Mouse (Mus musculus) embryonic stem cell, embryonic (primary cell): ENCODE data around the gene Slc45a3.

Experiments
- CTCF ChIA-PET, 4 experiments: fragments of 300-600 bp in 2 of 4; fragments of 350-600 bp in 2 of 4; sonication (Branson Sonifier 250); formaldehyde crosslinking; loops; one replicate each; lab custom pipeline; 2022; ENCODE audit warnings: inconsistent platforms in 2 of 4; lab: Charles Lee
- POLR2A ChIA-PET, 4 experiments: fragments of 300-600 bp in 2 of 4; fragments of 350-600 bp in 2 of 4; sonication (Branson Sonifier 250); formaldehyde crosslinking; loops; one replicate each; lab custom pipeline; 2022; ENCODE audit warnings: antibody characterized with exemption in 4 of 4, inconsistent platforms in 1 of 4; lab: Charles Lee

Slc45a3 gene

DNA sequence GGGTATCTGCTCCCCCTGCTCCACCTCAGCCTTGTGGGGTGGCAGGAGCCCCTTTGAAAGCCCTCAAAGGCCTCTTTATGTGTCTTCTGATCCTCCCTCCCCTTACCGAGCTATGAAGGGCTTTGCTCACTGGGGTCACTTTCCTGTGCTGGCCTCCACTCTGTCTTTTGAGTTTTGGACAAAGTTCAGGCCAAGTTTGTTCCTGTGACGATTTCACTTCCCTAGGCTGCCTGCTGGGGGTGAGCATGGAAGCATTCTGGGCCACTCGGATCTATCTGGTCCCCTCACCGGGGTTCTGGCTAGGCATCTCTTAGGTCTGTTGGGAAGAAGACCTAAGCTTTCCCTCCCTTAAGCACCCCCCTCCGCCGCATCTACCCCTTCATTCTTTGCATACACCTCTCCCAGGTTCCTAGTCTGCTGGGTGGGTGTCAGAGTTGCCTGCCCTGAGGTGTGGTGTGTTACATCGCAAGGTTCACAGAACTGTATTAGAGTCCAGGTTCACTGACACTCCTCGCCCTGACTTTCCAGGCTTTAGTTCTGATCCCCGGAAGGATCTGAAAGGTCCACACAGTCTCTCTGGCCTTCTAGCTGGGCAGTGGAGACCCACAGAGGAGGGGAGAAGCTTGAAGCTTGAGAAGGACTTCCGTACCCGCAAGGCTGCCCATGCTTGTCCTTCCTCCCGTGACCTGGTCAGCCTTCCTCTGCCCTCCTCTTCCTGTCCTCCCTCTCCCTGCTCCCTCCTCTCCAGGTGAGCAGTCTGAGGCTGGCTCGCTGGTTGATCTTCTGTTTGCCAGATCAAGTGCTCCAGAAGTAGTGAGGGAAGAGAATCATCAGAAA is 9.9 kb downstream of the Slc45a3 start:
- CTCF ChIA-PET: interaction anchor here (0.7 to 7.9 kb wide), 8 partner anchors 9 to 183 kb away, joined by 3 to 61 read pairs (median 6); partner anchors contain the start of genes Rab29 (in 1 of the 4) and Slc45a3 (in 1 of the 4)

GRCm38 (mm10) chr1:131973991-131974390 is 11.2 kb downstream of the Slc45a3 start:
- CTCF ChIA-PET: interaction anchor here in 3 of 4 experiments (0.5 to 7.9 kb wide), 4 partner anchors 8 to 48 kb away, joined by 4 to 61 read pairs (median 18); no protein-coding TSS in a partner anchor

More for the DNA sequence above, 9.9 kb downstream of the Slc45a3 start:
- POLR2A ChIA-PET: interaction anchor here in 3 of 4 experiments (0.7 to 13.1 kb wide), 7 partner anchors 8 to 44 kb away, joined by 3 to 130 read pairs (median 9); partner anchors contain the start of gene Slc45a3 (in 1 of the 3)

DNA sequence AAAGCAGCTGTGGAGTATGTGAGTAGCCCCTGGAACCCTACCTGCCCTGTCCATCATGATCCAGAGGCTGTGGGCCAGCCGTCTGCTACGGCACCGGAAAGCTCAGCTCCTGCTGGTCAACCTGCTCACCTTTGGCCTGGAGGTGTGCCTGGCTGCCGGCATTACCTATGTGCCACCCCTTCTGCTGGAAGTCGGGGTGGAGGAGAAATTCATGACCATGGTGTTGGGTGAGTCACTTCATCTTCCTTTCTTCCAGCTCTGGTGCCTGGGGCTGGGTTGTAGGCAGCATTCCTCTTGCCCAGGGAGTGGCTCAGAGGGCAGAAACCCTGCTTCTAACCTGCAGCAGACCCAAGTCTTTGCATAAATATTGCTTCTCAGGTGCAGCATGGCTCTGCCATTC is 14.1 kb downstream of the Slc45a3 start:
- CTCF ChIA-PET: interaction anchor here in 1 of 4 experiments (1.4 kb wide), 1 partner anchor 39 kb away, joined by 3 read pairs; no protein-coding TSS in a partner anchor
- POLR2A ChIA-PET: interaction anchor here in 2 of 4 experiments (1.3 to 1.8 kb wide), 2 partner anchors 13 to 39 kb away, joined by 3 to 9 read pairs; no protein-coding TSS in a partner anchor

More at GRCm38 (mm10) chr1:131973991-131974390, 11.2 kb downstream of the Slc45a3 start:
- POLR2A ChIA-PET: interaction anchor here in 3 of 4 experiments (0.5 to 5.8 kb wide), 7 partner anchors 10 to 146 kb away, joined by 3 to 22 read pairs (median 4); partner anchors contain the start of gene Slc45a3 (in 1 of the 3)

- CTCF ChIA-PET: interaction anchor here (0.6 to 5.3 kb wide), 11 partner anchors 9 to 1080 kb away, joined by 3 to 61 read pairs (median 22); no protein-coding TSS in a partner anchor
- POLR2A ChIA-PET: interaction anchor here in 2 of 4 experiments (0.6 to 4.6 kb wide), 12 partner anchors 9 to 130 kb away, joined by 3 to 24 read pairs (median 3); partner anchors contain the start of genes Elk4 (in 1 of the 2) and Nucks1 (in 1 of the 2)
Observed at GRCm38 (mm10) chr1:131980471-131980870, 17.7 kb downstream of the Slc45a3 start.

GRCm38 (mm10) chr1:131981378-131982013 is 18.7 kb downstream of the Slc45a3 start:
- POLR2A ChIA-PET: interaction anchor here in 3 of 4 experiments (0.5 to 4.6 kb wide), 22 partner anchors 8 to 454 kb away, joined by 3 to 24 read pairs (median 4); partner anchors contain the start of genes Elk4 (in 1 of the 3), Fam72a (in 1 of the 3), Nucks1 (in 1 of the 3) and Slc45a3 (in 1 of the 3)
- CTCF ChIA-PET: interaction anchor here (0.5 to 5.3 kb wide), 98 partner anchors 8 to 539 kb away, joined by 3 to 61 read pairs (median 4); partner anchors contain the start of genes Slc45a3 (in 2 of the 4), Elk4 (in 1 of the 4), Fam72a (in 1 of the 4) and Nucks1 (in 1 of the 4)

GRCm38 (mm10) chr1:131982907-131983306 is 20.1 kb downstream of the Slc45a3 start:
- ChIA-PET CTCF (interaction anchor here (0.5 to 5.3 kb wide), 74 partner anchors 8 to 781 kb away, joined by 3 to 61 read pairs (median 5); partner anchors contain the start of genes Slc45a3 (in 2 of the 4) and Rab29 (in 1 of the 4)), POLR2A (interaction anchor here in 3 of 4 experiments (0.7 to 4.6 kb wide), 18 partner anchors 8 to 175 kb away, joined by 3 to 24 read pairs (median 4); partner anchors contain the start of genes Elk4 (in 2 of the 3) and Slc45a3 (in 1 of the 3))

DNA sequence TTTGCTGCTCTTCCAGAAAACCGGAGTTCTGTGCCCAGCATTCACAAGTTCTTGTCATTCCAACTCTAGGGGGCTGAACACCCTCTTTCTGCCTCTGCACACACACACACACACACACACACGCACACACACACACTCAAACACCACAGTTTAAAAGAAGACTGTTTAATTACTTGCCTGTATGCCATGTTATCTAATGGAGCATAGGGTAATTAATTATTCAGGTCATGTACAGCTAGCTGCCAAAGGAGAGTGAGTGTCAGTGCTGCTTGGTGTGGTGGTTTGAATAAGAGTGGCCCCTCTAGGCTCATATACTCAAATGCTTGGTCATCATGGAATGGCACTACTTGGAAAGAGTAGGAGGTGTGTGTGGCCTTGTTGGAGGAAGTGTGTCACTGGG is 21.0 kb downstream of the Slc45a3 start:
- POLR2A ChIA-PET: interaction anchor here in 3 of 4 experiments (0.7 to 3.0 kb wide), 7 partner anchors 20 to 84 kb away, joined by 3 to 18 read pairs (median 4); partner anchors contain the start of genes Elk4 (in 2 of the 3) and Slc45a3 (in 1 of the 3)
- CTCF ChIA-PET: interaction anchor here (0.6 to 5.3 kb wide), 26 partner anchors 8 to 372 kb away, joined by 3 to 61 read pairs (median 8); partner anchors contain the start of gene Slc45a3 (in 1 of the 4)

DNA sequence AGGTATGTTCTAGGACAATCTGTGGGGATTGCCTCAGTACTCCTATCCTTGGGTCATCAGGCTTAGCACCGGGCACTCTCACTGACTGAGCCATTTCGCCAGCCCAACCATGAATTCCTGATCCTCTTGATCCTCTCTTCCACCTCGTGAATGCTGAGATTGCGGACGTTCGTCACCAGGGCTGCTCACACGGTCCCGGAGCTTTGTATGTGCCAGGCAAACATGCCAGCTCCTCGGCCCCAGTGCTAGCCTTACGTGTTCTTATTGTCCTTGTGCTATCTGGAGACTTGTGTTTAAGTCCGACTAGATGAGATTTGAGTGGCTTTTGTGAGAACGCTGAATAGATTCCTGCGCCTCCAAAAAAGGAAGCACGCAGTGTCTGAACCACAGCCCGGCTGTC is 24.7 kb downstream of the Slc45a3 start:
- POLR2A ChIA-PET: interaction anchor here in 1 of 4 experiments (1.2 kb wide), 1 partner anchor 19 kb away, joined by 3 read pairs; no protein-coding TSS in a partner anchor
- CTCF ChIA-PET: interaction anchor here in 1 of 4 experiments (1.5 kb wide), 1 partner anchor 172 kb away, joined by 3 read pairs; no protein-coding TSS in a partner anchor

DNA sequence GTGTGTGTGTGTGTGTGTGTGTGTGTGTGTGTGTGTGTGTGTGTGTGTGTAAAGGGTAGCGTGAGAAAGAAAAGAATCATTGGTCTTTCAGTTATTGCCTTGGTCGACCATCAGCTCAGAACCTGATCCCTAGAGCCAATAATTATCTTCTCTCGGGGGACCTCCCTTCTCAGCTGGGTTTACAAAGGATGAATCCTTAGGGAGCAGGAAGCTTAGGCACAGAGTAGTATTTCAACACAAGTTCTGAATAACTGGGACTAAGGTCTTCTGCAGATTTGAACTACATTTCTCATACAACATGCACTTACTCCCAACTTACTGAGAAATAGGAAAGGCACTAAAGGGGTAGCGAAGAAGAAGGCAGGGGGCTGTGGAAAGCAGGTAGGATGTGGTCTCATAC is 26.7 kb downstream of the Slc45a3 start:
- ChIA-PET CTCF (interaction anchor here (0.6 to 4.2 kb wide), 7 partner anchors 8 to 137 kb away, joined by 3 to 33 read pairs (median 3); no protein-coding TSS in a partner anchor), POLR2A (interaction anchor here in 3 of 4 experiments (0.6 to 2.7 kb wide), 10 partner anchors 8 to 246 kb away, joined by 3 to 10 read pairs (median 3); partner anchors contain the start of gene Elk4 (in 1 of the 3))

DNA sequence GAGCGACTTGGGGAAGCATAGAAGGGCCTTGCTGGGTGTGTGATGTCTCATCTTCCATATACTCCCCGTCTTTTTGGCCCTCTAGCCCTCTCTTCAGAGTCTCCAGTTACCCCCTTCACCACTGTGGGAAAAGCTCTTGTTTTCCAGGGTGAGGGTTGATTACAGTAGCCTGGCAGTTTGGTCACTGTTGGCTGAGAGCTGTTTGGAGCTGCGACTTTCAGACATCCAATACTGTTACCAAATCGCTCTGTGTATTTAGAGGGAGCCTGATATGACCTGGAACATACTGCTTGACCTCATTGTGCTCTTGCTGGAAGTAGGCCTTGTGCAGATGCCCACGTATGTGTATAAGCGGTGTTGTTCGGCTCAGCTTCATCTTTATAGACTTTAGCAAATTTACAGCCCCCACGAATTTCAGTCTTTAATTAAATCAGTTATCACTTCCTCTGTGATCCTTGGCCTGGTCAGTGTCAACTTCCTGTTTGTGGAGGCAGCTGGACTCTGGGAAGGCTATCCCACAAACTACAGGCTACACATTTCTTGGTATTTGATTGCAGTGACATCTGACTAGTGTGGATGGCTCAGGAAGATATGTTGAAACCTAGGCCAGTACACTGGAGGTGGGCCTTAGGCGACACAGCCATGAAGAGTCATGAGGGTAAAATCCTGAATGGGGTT is 27.5 kb downstream of the Slc45a3 start:
- CTCF ChIA-PET: interaction anchor here (0.6 to 4.2 kb wide), 7 partner anchors 9 to 137 kb away, joined by 3 to 33 read pairs (median 3); no protein-coding TSS in a partner anchor
- POLR2A ChIA-PET: interaction anchor here in 3 of 4 experiments (0.5 to 2.7 kb wide), 12 partner anchors 8 to 148 kb away, joined by 3 to 10 read pairs (median 3); partner anchors contain the start of gene Elk4 (in 1 of the 3)

- ChIA-PET POLR2A (interaction anchor here in 1 of 4 experiments (1.3 to 1.4 kb wide), 2 partner anchors 11 to 15 kb away, joined by 3 to 5 read pairs; no protein-coding TSS in a partner anchor), CTCF (interaction anchor here in 3 of 4 experiments (0.8 to 4.2 kb wide), 5 partner anchors 10 to 165 kb away, joined by 3 to 33 read pairs (median 4); no protein-coding TSS in a partner anchor)
Observed at GRCm38 (mm10) chr1:131992561-131993001, 29.8 kb downstream of the Slc45a3 start.

DNA sequence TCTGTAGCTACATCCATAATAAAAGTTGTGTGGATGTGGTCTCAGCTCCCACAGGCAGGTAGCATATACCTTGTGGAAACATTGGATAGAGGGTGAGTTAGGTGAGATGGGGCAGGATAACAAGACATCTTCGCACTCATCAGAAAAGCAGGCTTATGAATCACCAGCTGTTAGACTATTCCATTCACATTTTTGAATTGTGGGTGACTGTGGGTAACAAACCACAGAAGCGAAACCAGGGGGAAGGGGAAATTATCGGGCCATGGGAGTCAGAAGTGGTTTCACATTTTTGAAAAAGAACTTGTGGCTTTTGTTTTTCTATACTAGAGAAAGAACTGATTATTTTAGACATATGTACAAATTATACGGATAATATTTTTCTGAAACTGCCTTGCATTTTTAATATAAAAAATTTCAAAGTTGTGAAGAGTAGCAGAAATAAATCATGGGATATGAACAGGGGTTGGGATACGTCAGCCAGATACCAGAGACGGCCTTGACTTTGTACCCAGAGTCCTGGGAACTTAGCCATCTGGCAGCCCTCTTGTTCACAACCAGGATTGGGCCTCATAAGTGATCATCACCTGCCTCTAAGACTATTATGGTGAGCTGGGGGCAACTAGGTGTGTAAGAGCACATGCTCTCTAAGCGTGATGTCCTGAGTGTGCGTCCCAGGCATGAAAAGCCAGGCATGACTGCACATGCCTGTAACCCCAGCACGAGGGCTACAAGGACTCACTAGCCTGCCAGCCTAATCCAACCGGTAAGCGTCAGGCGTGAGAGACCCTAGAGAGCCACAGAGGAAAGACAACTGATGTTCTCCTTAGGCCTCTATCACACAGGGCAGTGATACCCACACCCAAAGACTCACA is 30.6 kb downstream of the Slc45a3 start:
- ChIA-PET POLR2A (interaction anchor here in 2 of 4 experiments (1.2 to 1.4 kb wide), 2 partner anchors 12 to 24 kb away, joined by 3 to 4 read pairs; no protein-coding TSS in a partner anchor), CTCF (interaction anchor here in 3 of 4 experiments (0.8 to 4.2 kb wide), 9 partner anchors 11 to 164 kb away, joined by 3 to 33 read pairs (median 4); partner anchors contain the start of gene Elk4 (in 1 of the 3))

- POLR2A ChIA-PET: interaction anchor here in 3 of 4 experiments (0.7 to 3.3 kb wide), 10 partner anchors 11 to 139 kb away, joined by 3 to 13 read pairs (median 5); partner anchors contain the start of gene Elk4 (in 3 of the 3)
- CTCF ChIA-PET: interaction anchor here (0.6 to 3.7 kb wide), 47 partner anchors 9 to 525 kb away, joined by 3 to 25 read pairs (median 4); partner anchors contain the start of genes Elk4 (in 2 of the 4) and Slc45a3 (in 1 of the 4)
Observed at GRCm38 (mm10) chr1:131995062-131995461, 32.3 kb downstream of the Slc45a3 start.

DNA sequence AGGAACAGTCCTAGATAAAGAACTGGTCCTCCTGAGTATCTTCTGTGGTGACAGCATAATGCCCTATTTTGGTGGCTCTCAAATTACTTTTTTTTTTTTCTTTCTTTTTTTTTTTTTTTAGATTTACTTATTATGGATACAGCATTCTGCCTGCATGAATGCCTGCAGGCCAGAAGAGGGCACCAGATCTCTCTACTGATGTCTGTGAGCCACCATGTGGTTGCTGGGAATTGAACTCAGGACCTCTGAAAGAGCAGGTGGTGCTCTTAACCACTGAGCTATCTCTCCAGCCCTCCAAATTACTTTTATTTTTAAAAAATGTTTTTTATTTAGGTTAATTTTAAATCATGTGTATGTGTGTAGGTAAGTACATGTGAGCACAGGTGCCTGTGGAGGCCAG is 37.7 kb downstream of the Slc45a3 start:
- ChIA-PET CTCF (interaction anchor here (0.7 to 3.0 kb wide), 38 partner anchors 12 to 1072 kb away, joined by 3 to 12 read pairs (median 4); no protein-coding TSS in a partner anchor), POLR2A (interaction anchor here (0.6 to 1.7 kb wide), 5 partner anchors 10 to 79 kb away, joined by 3 to 8 read pairs (median 3); no protein-coding TSS in a partner anchor)
